Mouse (Mus musculus) lung, postnatal 0 days (tissue): ENCODE results near the gene Pard3b. TPM values are rescaled to one million over a fixed set of nuclear protein-coding genes. Genes with fewer than 3 reads are reported as not detected.

Experiments used
- ATAC-seq: fragments of 200-750 bp; cut with Nextera tagmentation; 2 replicates; pipeline ENCODE4 v1.8.0; 2017; ENCODE audit warnings: moderate library complexity
- DNase-seq: peaks from one replicate; pipeline ENCODE4 v3.0.0-alpha.2; 2016; ENCODE audit warnings: low spot score
- H3K27ac ChIP-seq: fragments of 300-500 bp; sonication (generic); 2 replicates; pipeline ENCODE4 v1.5.1; 2014; ENCODE audit warnings: antibody characterized with exemption, mild to moderate bottlenecking, low read length, mixed read lengths
- H3K27me3 ChIP-seq: fragments of 300-500 bp; sonication (generic); replicated peaks from 2 replicates; pipeline ENCODE4 v1.6.1; 2014; ENCODE audit warnings: low read length, mixed read lengths; ENCODE audit not compliant: insufficient read depth
- H3K36me3 ChIP-seq: fragments of 300-500 bp; sonication (generic); 2 replicates; pipeline ENCODE4 v1.6.1; 2014; ENCODE audit warnings: low read length, mixed read lengths; ENCODE audit not compliant: insufficient read depth
- H3K4me1 ChIP-seq: fragments of 300-500 bp; sonication (generic); 2 replicates; pipeline ENCODE4 v1.6.1; 2014; ENCODE audit warnings: antibody characterized with exemption, low read depth, low read length, mixed read lengths; ENCODE audit not compliant: insufficient read depth
- H3K4me2 ChIP-seq: fragments of 300-500 bp; sonication (generic); replicated peaks from 2 replicates; pipeline ENCODE4 v1.6.1; 2014; ENCODE audit warnings: low read depth, mild to moderate bottlenecking, low read length, moderate library complexity, mixed read lengths
- H3K4me3 ChIP-seq: fragments of 300-500 bp; sonication (generic); 2 replicates; pipeline ENCODE4 v1.5.1; 2014; ENCODE audit warnings: low read depth, low read length
- H3K9ac ChIP-seq: fragments of 300-500 bp; sonication (generic); replicated peaks from 2 replicates; pipeline ENCODE4 v1.6.1; 2014; ENCODE audit warnings: low read depth, mild to moderate bottlenecking
- H3K9me3 ChIP-seq: fragments of 300-500 bp; sonication (generic); 2 replicates; pipeline ENCODE4 v1.6.1; 2016; ENCODE audit warnings: low read length, mixed read lengths
- CTCF ChIP-seq: IDR thresholded peaks from 2 replicates; pipeline ENCODE4 v1.5.1; 2016; ENCODE audit warnings: antibody characterized with exemption, mild to moderate bottlenecking
- EP300 ChIP-seq: IDR thresholded peaks from 2 replicates; pipeline ENCODE4 v1.6.1; 2016; ENCODE audit warnings: antibody characterized with exemption, mild to moderate bottlenecking, control low read depth
- WGBS: fragments of 180-500 bp; shearing (Covaris S2); extraction: QIAGEN DNeasy Blood & Tissue Kit; methylation state at CpG from one replicate; pipeline ENCODE4 v1.1.7; 2014; 5-methylcytosine and 5-hydroxymethylcytosine counted together
- polyA plus RNA-seq: library from polyadenylated mRNA; unstranded; fragments of >200 nt; fragmentation: Nextera tagmentation; extraction: Ambion mirVana; gene quantifications from 2 replicates; pipeline ENCODE4 v1.2.1, GENCODE M21; 2015

Pard3b gene
- polyA plus RNA-seq, 1 experiment from 2014 or later: 19.1 TPM

GRCm38 (mm10) chr1:62071139-62071538, 432.5 kb downstream of the Pard3b start:
- Histone ChIP-seq H3K27ac (peak overlapping the region; percentile 47; the same call in 1 of the 2 replicates), H3K4me3 (no peak overlapping the region), H3K36me3 (no peaks in the 10 kb centered on the region), H3K4me2 (no peak overlapping the region), H3K4me1 (no peaks in the 10 kb centered on the region), H3K27me3 (no peaks in the 10 kb centered on the region), H3K9ac (no peak overlapping the region), H3K9me3 (peaks cover 3% of the 10 kb centered on the region; the same call in 1 of the 2 replicates)
- TF ChIP-seq EP300 (no peak), CTCF (no peak)
- ATAC-seq (peak; percentile 42), DNase-seq (peak; percentile 25)
- 42% methylated on average over 7 of the region's 7 CpGs for WGBS

- DNase-seq (no peak), ATAC-seq (no peak)
- TF ChIP-seq EP300: no peak
- TF ChIP-seq CTCF: no peak
- H3K9me3 ChIP-seq: no peaks in the 10 kb centered on the region
- 93% methylated on average over 3 of the region's 3 CpGs for WGBS
- no peaks in the 10 kb centered on the region for H3K4me1 ChIP-seq
- no peaks in the 10 kb centered on the region for H3K27me3 ChIP-seq
- H3K9ac ChIP-seq: no peak overlapping the region
- no peaks in the 10 kb centered on the region for H3K36me3 ChIP-seq
- H3K4me2 ChIP-seq: no peak overlapping the region
- no peak overlapping the region for H3K4me3 ChIP-seq
- H3K27ac ChIP-seq: no peak overlapping the region
These were observed 437.5 kb downstream of the Pard3b start for GRCm38 (mm10) chr1:62076171-62076570.

- no peaks in the 10 kb centered on the region for H3K9me3 ChIP-seq
- H3K36me3 ChIP-seq: no peaks in the 10 kb centered on the region
- WGBS: 65% methylated on average over 4 of the region's 4 CpGs
- no peak overlapping the region for H3K27ac ChIP-seq
- H3K9ac ChIP-seq: no peak overlapping the region
- DNase-seq (peak; percentile 46), ATAC-seq (peak; percentile 59; the same call in 1 of the 2 replicates)
- no peak for TF ChIP-seq CTCF
- TF ChIP-seq EP300: peak; percentile 63
- H3K27me3 ChIP-seq: no peaks in the 10 kb centered on the region
- no peaks in the 10 kb centered on the region for H3K4me1 ChIP-seq
- no peak overlapping the region for H3K4me3 ChIP-seq
- no peak overlapping the region for H3K4me2 ChIP-seq
These were observed 442.5 kb downstream of the Pard3b start for GRCm38 (mm10) chr1:62081129-62081528.

DNA sequence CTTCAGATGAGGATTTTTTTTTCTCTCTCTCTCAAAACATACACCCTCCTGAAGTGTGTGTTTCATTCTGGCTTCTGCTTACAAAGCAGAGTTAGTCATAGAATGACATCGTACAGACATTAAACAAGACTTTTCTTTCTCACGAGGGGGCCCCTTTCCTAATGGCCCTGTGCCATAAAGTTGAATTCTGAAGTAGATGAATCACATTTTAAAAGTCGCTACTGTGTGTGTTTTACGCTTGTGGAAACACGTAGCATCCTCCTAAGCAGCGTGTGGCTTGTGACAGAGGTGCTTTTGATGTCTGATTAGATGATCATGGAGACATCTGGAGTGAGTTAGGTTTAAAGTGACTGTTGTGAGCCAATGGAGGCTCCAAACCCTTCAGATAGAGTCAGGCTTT, 447.4 kb downstream of the Pard3b start:
- peak; percentile 57 for ATAC-seq
- H3K9ac ChIP-seq: no peak overlapping the region

GRCm38 (mm10) chr1:62087464-62087863, 448.8 kb downstream of the Pard3b start:
- ATAC-seq (no peak), DNase-seq (no peak)
- no peak overlapping the region for H3K9ac ChIP-seq
- H3K36me3 ChIP-seq: no peaks in the 10 kb centered on the region
- TF ChIP-seq CTCF (no peak), EP300 (no peak)
- no peak overlapping the region for H3K27ac ChIP-seq
- no peaks in the 10 kb centered on the region for H3K27me3 ChIP-seq
- 88% methylated on average over 10 of the region's 10 CpGs for WGBS
- H3K4me3 ChIP-seq: no peak overlapping the region
- H3K4me1 ChIP-seq: no peaks in the 10 kb centered on the region
- no peak overlapping the region for H3K4me2 ChIP-seq
- no peaks in the 10 kb centered on the region for H3K9me3 ChIP-seq

More for the DNA sequence above, 447.4 kb downstream of the Pard3b start:
- H3K36me3 ChIP-seq: no peaks in the 10 kb centered on the region
- TF ChIP-seq EP300 (peak; percentile 56), CTCF (no peak)
- 8% methylated on average over 6 of the region's 6 CpGs for whole genome bisulfite sequencing
- H3K4me2 ChIP-seq: no peak overlapping the region
- H3K4me3 ChIP-seq: no peak overlapping the region
- peak; percentile 61 for DNase-seq
- no peaks in the 10 kb centered on the region for H3K9me3 ChIP-seq
- H3K27ac ChIP-seq: no peak overlapping the region
- no peaks in the 10 kb centered on the region for H3K4me1 ChIP-seq
- H3K27me3 ChIP-seq: no peaks in the 10 kb centered on the region

DNA sequence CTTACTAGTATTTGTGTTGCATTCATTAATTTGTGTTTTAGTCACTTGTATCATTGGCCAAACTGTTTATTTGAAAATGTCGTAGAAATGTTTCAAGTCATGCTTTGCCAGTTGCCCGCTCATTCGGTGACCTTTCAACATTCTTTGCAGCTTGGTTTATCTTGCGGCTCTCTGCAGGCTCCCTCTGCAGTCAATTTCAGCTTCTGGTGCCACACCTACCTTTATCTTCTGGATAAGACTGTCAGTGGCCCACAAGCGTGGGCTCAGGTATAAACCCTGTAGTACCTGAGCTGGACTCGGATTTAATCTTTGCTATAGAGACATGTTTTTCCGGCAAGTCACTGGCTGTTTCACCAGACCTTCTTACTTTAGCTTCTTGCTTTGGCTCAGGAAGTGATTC, 456.3 kb downstream of the Pard3b start:
- Histone ChIP-seq H3K9ac (no peak overlapping the region), H3K4me1 (no peaks in the 10 kb centered on the region), H3K9me3 (no peaks in the 10 kb centered on the region), H3K27me3 (no peaks in the 10 kb centered on the region), H3K4me3 (no peak overlapping the region), H3K36me3 (no peaks in the 10 kb centered on the region), H3K4me2 (no peak overlapping the region), H3K27ac (no peak overlapping the region)
- TF ChIP-seq CTCF (no peak), EP300 (no peak)
- ATAC-seq (no peak), DNase-seq (no peak)
- 59% methylated on average over 7 of the region's 7 CpGs for WGBS

GRCm38 (mm10) chr1:62122426-62122825, 483.8 kb downstream of the Pard3b start:
- DNase-seq (no peak), ATAC-seq (no peak)
- no peaks in the 10 kb centered on the region for H3K27me3 ChIP-seq
- no peak overlapping the region for H3K4me2 ChIP-seq
- WGBS: 100% methylated on average over 1 of the region's 1 CpGs
- no peaks in the 10 kb centered on the region for H3K36me3 ChIP-seq
- no peak for TF ChIP-seq EP300
- no peak overlapping the region for H3K27ac ChIP-seq
- no peak overlapping the region for H3K4me3 ChIP-seq
- no peaks in the 10 kb centered on the region for H3K4me1 ChIP-seq
- no peaks in the 10 kb centered on the region for H3K9me3 ChIP-seq
- H3K9ac ChIP-seq: no peak overlapping the region
